Mouse (Mus musculus) lung, adult 2 months (tissue): ENCODE results near the gene 4833439L19Rik.

ENCODE experiments used
- CTCF ChIP-seq: fragments of 200-500 bp; IDR thresholded peaks from 2 replicates; pipeline ENCODE4 v1.5.1; 2011; ENCODE audit warnings: mild to moderate bottlenecking, low read length, control low read depth; ENCODE audit not compliant: insufficient read depth
- POLR2A ChIP-seq: fragments of 200-500 bp; IDR thresholded peaks from 2 replicates; pipeline ENCODE4 v1.6.1; 2011; ENCODE audit warnings: low read depth, mild to moderate bottlenecking, control low read depth, low read length, borderline replicate concordance; ENCODE audit errors: extremely low read depth

DNA sequence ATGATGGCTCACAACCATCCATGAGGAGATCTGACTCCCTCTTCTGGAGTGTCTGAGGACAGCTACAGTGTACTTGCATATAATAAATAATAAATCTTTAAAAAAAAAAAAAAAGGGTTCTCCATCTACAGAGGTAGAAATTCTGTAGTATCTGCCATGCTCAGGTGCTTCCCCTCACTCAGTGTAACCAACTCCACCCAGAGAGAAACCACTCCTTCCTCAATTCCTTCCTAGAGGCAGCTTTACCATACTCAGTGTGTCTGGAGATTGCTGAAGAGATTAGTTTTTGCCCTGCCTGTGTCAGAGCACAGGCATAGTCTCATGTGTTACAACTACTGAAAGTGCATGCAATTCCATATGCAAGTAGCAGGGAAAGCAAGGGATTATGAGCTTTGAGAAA is 33.1 kb downstream of the 4833439L19Rik start:
- TF ChIP-seq CTCF (no peak), POLR2A (no peak)
